Mouse (Mus musculus) lung, embryonic 15.5 days (tissue): ENCODE results near the gene Hpf1. TPM values are rescaled to one million over a fixed set of nuclear protein-coding genes. Genes with fewer than 3 reads are reported as not detected.

ENCODE experiments used
- ATAC-seq: fragments of 200-750 bp; cut with Nextera tagmentation; 2 replicates; pipeline ENCODE4 v1.8.0; 2017; ENCODE audit warnings: moderate number of reproducible peaks, borderline replicate concordance; ENCODE audit not compliant: low FRiP score, low TSS enrichment; ENCODE audit errors: extremely low read depth
- H3K27ac ChIP-seq: fragments of 300-500 bp; sonication (generic); 2 replicates; pipeline ENCODE4 v1.5.1; 2015; ENCODE audit warnings: moderate library complexity, mild to moderate bottlenecking, inconsistent platforms
- H3K27me3 ChIP-seq: fragments of 300-500 bp; sonication (generic); 2 replicates; pipeline ENCODE4 v1.6.1; 2015; ENCODE audit warnings: inconsistent platforms
- H3K36me3 ChIP-seq: fragments of 300-500 bp; sonication (generic); 2 replicates; pipeline ENCODE4 v1.6.1; 2015; ENCODE audit warnings: inconsistent platforms
- H3K4me1 ChIP-seq: fragments of 300-500 bp; sonication (generic); 2 replicates; pipeline ENCODE4 v1.6.1; 2015; ENCODE audit warnings: inconsistent platforms
- H3K4me2 ChIP-seq: fragments of 300-500 bp; sonication (generic); 2 replicates; pipeline ENCODE4 v1.6.1; 2015; ENCODE audit warnings: inconsistent platforms, mild to moderate bottlenecking, moderate library complexity
- H3K4me3 ChIP-seq: fragments of 300-500 bp; sonication (generic); 2 replicates; pipeline ENCODE4 v1.5.1; 2015; ENCODE audit warnings: mild to moderate bottlenecking, inconsistent platforms
- H3K9ac ChIP-seq: fragments of 300-500 bp; sonication (generic); 2 replicates; pipeline ENCODE4 v1.6.1; 2015; ENCODE audit warnings: inconsistent platforms
- H3K9me3 ChIP-seq: fragments of 300-500 bp; sonication (generic); 2 replicates; pipeline ENCODE4 v1.6.1; 2016; ENCODE audit warnings: inconsistent platforms
- WGBS: fragments of 180-500 bp; shearing (Covaris S2); methylation state at CpG from one replicate; pipeline ENCODE4 v1.1.7; 2015; 5-methylcytosine and 5-hydroxymethylcytosine counted together
- polyA plus RNA-seq: library from polyadenylated mRNA; unstranded; fragments of >200 nt; fragmentation: Nextera tagmentation; extraction: Ambion mirVana; gene quantifications from 2 replicates; pipeline ENCODE4 v1.2.1, GENCODE M21; 2015

Hpf1 gene
- polyA plus RNA-seq, 1 experiment from 2014 or later = 104 TPM

DNA sequence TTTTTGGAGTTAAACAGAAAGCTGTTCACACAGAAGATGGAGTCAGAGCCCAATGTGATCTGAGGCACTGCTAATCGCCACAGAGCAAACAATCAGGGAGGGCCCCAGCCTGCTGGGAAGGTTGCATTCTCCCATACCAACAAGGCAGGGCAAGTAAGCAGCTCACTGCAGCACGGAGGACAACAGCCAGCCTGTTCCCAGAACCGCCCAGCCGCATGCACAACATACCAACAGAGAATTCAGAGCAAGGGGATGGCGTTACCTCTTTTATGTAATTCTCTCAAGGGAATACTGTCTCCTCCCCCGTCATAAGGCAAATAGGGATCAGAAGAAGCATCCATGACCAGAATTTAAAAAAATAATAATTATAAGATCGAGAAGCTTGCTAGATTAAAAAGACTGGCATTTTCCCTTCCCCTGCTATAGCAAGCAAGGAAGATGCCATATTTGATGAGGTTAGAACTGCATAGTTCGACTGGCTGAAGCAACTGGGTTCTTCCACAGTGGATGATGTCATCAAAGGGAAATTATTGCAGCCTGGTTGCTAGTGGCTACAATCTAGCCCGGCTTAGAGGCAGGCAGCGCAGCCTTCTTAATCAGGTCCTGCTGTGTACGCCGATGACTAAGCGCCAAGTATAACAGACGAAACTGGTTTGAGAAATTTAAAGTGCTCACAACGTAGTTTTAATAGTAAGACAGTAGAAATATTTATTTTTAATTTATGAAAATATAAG is 64.2 kb downstream of the Hpf1 start:
- H3K4me1 ChIP-seq = peaks cover 2% of the 10 kb centered on the region; the same call in 1 of the 2 replicates
- WGBS = 3% methylated on average over 15 of the region's 15 CpGs
- H3K9me3 ChIP-seq = no peaks in the 10 kb centered on the region
- peak overlapping the region; percentile 55 for H3K4me2 ChIP-seq
- peak overlapping the region; percentile 80 for H3K27ac ChIP-seq
- H3K27me3 ChIP-seq = no peaks in the 10 kb centered on the region
- H3K36me3 ChIP-seq = no peaks in the 10 kb centered on the region
- peak overlapping the region; percentile 28 for H3K4me3 ChIP-seq
- no peak overlapping the region for H3K9ac ChIP-seq
- ATAC-seq = peak; percentile 95

DNA sequence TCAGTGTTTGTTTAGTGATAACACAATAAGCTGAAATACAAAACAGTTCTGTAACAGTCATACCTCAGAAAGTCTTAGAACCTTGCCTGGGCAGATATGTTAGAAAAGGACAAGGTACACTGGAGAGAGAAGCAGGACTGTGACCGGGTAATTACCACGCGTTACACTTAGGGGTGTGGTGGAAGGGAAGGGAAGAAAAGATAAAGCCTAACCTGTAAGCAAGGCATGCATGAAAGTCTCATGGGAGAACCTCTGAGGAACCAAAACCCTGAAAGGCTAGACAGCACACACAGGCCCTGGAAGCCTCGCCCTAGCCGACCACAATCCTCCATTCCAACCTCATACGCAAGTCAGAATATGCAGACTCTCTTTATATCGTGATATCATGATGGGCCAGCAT is 66.6 kb downstream of the Hpf1 start:
- no peaks in the 10 kb centered on the region for H3K9me3 ChIP-seq
- no peaks in the 10 kb centered on the region for H3K36me3 ChIP-seq
- peak; percentile 25; the same call in 1 of the 2 replicates for ATAC-seq
- H3K4me3 ChIP-seq = no peak overlapping the region
- WGBS = 88% methylated on average over 7 of the region's 7 CpGs
- H3K27ac ChIP-seq = no peak overlapping the region
- peaks cover 2% of the 10 kb centered on the region; the same call in 1 of the 2 replicates for H3K4me1 ChIP-seq
- H3K4me2 ChIP-seq = no peak overlapping the region
- no peaks in the 10 kb centered on the region for H3K27me3 ChIP-seq
- no peak overlapping the region for H3K9ac ChIP-seq

Other genes starting within 250 kb of the Hpf1 start
- gene Clcn3, start 92.9 kb downstream of the Hpf1 start, polyA plus RNA-seq = 16.8 and 20.7 TPM in 2 replicates
- gene Nek1, start 102.8 kb downstream of the Hpf1 start, polyA plus RNA-seq = 15.9 and 18.0 TPM in 2 replicates